ENCODE assay signal across 18 mouse cellular contexts in genomic region chr10:4246407-4246806, GRCm38 (mm10). TPM values are rescaled to one million over a fixed set of nuclear protein-coding genes. Genes with fewer than 3 reads are reported as not detected.
DNase-seq lines count a peak whose midpoint lies in the region; ATAC-seq lines count a peak whose summit lies in the region.
"Had no signal": no experiment of that assay in that cellular context is flagged by ENCODE, and none has a peak within 500 bp of the region (broad histone marks: within the 10 kb centered on the region; RNA-seq: fewer than 3 reads in every experiment).

No protein-coding gene starts in this region.

- no peak for ATAC-seq in midbrain, embryonic 11.5 days (ENCODE audit: low FRiP score)
- ATAC-seq in midbrain, embryonic 13.5 days, result no peak
- 0 out of 2 replicates have a peak, but pooled peaks have one; percentile 17 for ATAC-seq in megakaryocyte progenitor cell, adult 5-6 weeks (replicated peaks; ENCODE audit: poor library complexity)
- ATAC-seq: forebrain, embryonic 16.5 days; intestine, embryonic 15.5 days had no signal

- H3K4me1 ChIP-seq in midbrain, embryonic 11.5 days (ENCODE audit: control insufficient read depth, insufficient read depth, low read length), result peaks cover 2% of the 10 kb centered on the region; the same call in 1 of the 2 replicates
- H3K4me1 ChIP-seq in midbrain, embryonic 13.5 days (replicated peaks), result peaks cover 3% of the 10 kb centered on the region; the same call in 1 of the 2 replicates
- H3K4me1 ChIP-seq: embryonic facial prominence, embryonic 13.5 days; intestine, embryonic 15.5 days had no signal

- no peak overlapping the region for H3K4me2 ChIP-seq in midbrain, embryonic 11.5 days
- H3K4me2 ChIP-seq in midbrain, embryonic 13.5 days (replicated peaks), result no peak overlapping the region
- H3K4me2 ChIP-seq: embryonic facial prominence, embryonic 13.5 days; forebrain, embryonic 12.5 days; heart, embryonic 11.5 days; hindbrain, embryonic 14.5 days; intestine, embryonic 15.5 days had no signal

- 92% methylated on average over 7 of the region's 7 CpGs for WGBS in midbrain, embryonic 11.5 days
- WGBS in midbrain, embryonic 13.5 days, result 96% methylated on average over 7 of the region's 7 CpGs

- no peaks in the 10 kb centered on the region for H3K36me3 ChIP-seq in midbrain, embryonic 11.5 days (ENCODE audit: control insufficient read depth, insufficient read depth, low read length)
- H3K36me3 ChIP-seq in midbrain, embryonic 13.5 days, result no peaks in the 10 kb centered on the region
- H3K36me3 ChIP-seq: embryonic facial prominence, embryonic 13.5 days; forebrain, embryonic 12.5 days; hindbrain, embryonic 10.5 days; intestine, embryonic 15.5 days had no signal

- no peak overlapping the region for H3K4me3 ChIP-seq in midbrain, embryonic 11.5 days (ENCODE audit: low read depth, low read length)
- H3K4me3 ChIP-seq in midbrain, embryonic 13.5 days (replicated peaks), result no peak overlapping the region
- H3K4me3 ChIP-seq: embryonic facial prominence, embryonic 13.5 days; forebrain, embryonic 12.5 days; hindbrain, embryonic 10.5 days; intestine, embryonic 15.5 days had no signal

- H3K27me3 ChIP-seq in midbrain, embryonic 11.5 days (ENCODE audit: control insufficient read depth, insufficient read depth, low read length), result no peaks in the 10 kb centered on the region
- no peaks in the 10 kb centered on the region for H3K27me3 ChIP-seq in midbrain, embryonic 13.5 days
- H3K27me3 ChIP-seq: embryonic facial prominence, embryonic 13.5 days; forebrain, embryonic 12.5 days; intestine, embryonic 15.5 days had no signal

- H3K27ac ChIP-seq in midbrain, embryonic 11.5 days (ENCODE audit: low read depth, low read length), result no peak overlapping the region
- H3K27ac ChIP-seq in midbrain, embryonic 13.5 days, result no peak overlapping the region
- H3K27ac ChIP-seq: embryonic facial prominence, embryonic 13.5 days; forebrain, embryonic 12.5 days; hindbrain, embryonic 10.5 days; hindbrain, embryonic 14.5 days; intestine, embryonic 15.5 days had no signal

- peak; percentile 16 to 55 for DNase-seq in adrenal gland, adult (ENCODE audit: inconsistent age in 2 of 2, low spot score in 1 of 2)
- no peak for DNase-seq in adrenal gland, adult 8-10 months
- DNase-seq in midbrain, embryonic 11.5 days (ENCODE audit: low spot score, missing footprints), result peak; percentile 77
- peak; percentile 71 for DNase-seq in NIH3T3 (ENCODE audit: low read depth)
- no peak for DNase-seq in spleen, postnatal 10 days (ENCODE audit: low spot score in 2 of 2)
- DNase-seq in lung, postnatal 4 days, result no peak
- DNase-seq: cerebellum, adult 11 months; cerebellum, adult 8-10 months; kidney, adult 2 months had no signal

- H3K9me3 ChIP-seq in midbrain, embryonic 11.5 days (ENCODE audit: control insufficient read depth, low read length), result no peaks in the 10 kb centered on the region
- no peaks in the 10 kb centered on the region for H3K9me3 ChIP-seq in midbrain, embryonic 13.5 days
- H3K9me3 ChIP-seq: embryonic facial prominence, embryonic 13.5 days; forebrain, embryonic 12.5 days; intestine, embryonic 15.5 days had no signal

- no peak overlapping the region for H3K9ac ChIP-seq in midbrain, embryonic 11.5 days (ENCODE audit: low read length)
- H3K9ac ChIP-seq in midbrain, embryonic 13.5 days (replicated peaks), result no peak overlapping the region
- H3K9ac ChIP-seq: embryonic facial prominence, embryonic 13.5 days; forebrain, embryonic 12.5 days; hindbrain, embryonic 14.5 days; intestine, embryonic 15.5 days had no signal

RNA-seq across cellular contexts. Expression of gene Akap12, which starts 19.8 kb away (rescaled TPM):
- total RNA-seq in adrenal gland, adult 8-10 months (2022), result 10 to 100 TPM; 17.0 to 22.1 (median 19.2) TPM
- polyA plus RNA-seq in midbrain, embryonic 11.5 days (2014; fragmentation: Nextera tagmentation; extraction: Ambion mirVana), result 42.1 and 44.1 TPM in 2 replicates
- polyA plus RNA-seq in midbrain, embryonic 13.5 days (2015; fragmentation: Nextera tagmentation; extraction: Ambion mirVana), result 29.2 and 30.0 TPM in 2 replicates
- 0.12 and 0.59 TPM in 2 replicates for total RNA-seq in megakaryocyte progenitor cell, adult 5-6 weeks (2015)
- total RNA-seq in megakaryocyte progenitor cell, adult 5-6 weeks (2017), result 0.21 and 0.64 TPM in 2 replicates

Comparison
In these comparisons a context has a peak if more than half of its experiments do, and no peak if none do; other contexts are left out.
1. DNase-seq: peak in adrenal gland, adult (2 of 2), midbrain, embryonic 11.5 days (single experiment) and NIH3T3 (single experiment); none in adrenal gland, adult 8-10 months (single experiment), spleen, postnatal 10 days (0 of 2) and lung, postnatal 4 days (0 of 2).
2. RNA of gene Akap12, which starts 19.8 kb away (total RNA-seq): 17.0 to 22.1 TPM in adrenal gland, adult 8-10 months; 0.12 to 0.64 TPM in megakaryocyte progenitor cell, adult 5-6 weeks; every median in the first group is over 10 times any median in the second.